9 mouse cellular contexts compared by ENCODE assay signal in genomic region chr9:65238191-65238760, GRCm38 (mm10). TPM values are rescaled to one million over a fixed set of nuclear protein-coding genes. Genes with fewer than 3 reads are reported as not detected.
DNase-seq lines count a peak whose midpoint lies in the region; ATAC-seq lines count a peak whose summit lies in the region.
"Had no signal": no experiment of that assay in that cellular context is flagged by ENCODE, and none has a peak within 500 bp of the region (broad histone marks: within the 10 kb centered on the region; RNA-seq: fewer than 3 reads in every experiment).

No protein-coding gene starts in this region.

- peaks cover 20% of the 10 kb centered on the region for H3K4me1 ChIP-seq in kidney, embryonic 15.5 days
- H3K4me1 ChIP-seq in kidney, embryonic 14.5 days (ENCODE audit: control insufficient read depth, insufficient read depth, low read length): peaks cover 5% of the 10 kb centered on the region
- peaks cover 17% of the 10 kb centered on the region for H3K4me1 ChIP-seq in intestine, embryonic 16.5 days (ENCODE audit: control insufficient read depth, insufficient read depth, low read length)
- H3K4me1 ChIP-seq in limb, embryonic 12.5 days (replicated peaks): peaks cover 12% of the 10 kb centered on the region
- peaks cover 31% of the 10 kb centered on the region for H3K4me1 ChIP-seq in neural tube, embryonic 13.5 days (replicated peaks)

- no peak for ATAC-seq in kidney, embryonic 15.5 days (replicated peaks; ENCODE audit: low FRiP score)
- ATAC-seq in kidney, embryonic 14.5 days (ENCODE audit: low FRiP score, low TSS enrichment): no peak
- ATAC-seq in intestine, embryonic 16.5 days: no peak
- ATAC-seq in limb, embryonic 12.5 days (ENCODE audit: insufficient number of reproducible peaks, insufficient read depth, low FRiP score, low TSS enrichment, low read depth): no peak
- ATAC-seq in neural tube, embryonic 13.5 days (ENCODE audit: low read depth): no peak

- H3K4me3 ChIP-seq in kidney, embryonic 15.5 days (replicated peaks): no peak overlapping the region
- H3K4me3 ChIP-seq in kidney, embryonic 14.5 days (ENCODE audit: low read length): no peak overlapping the region
- no peak overlapping the region for H3K4me3 ChIP-seq in intestine, embryonic 16.5 days (ENCODE audit: low read length)
- no peak overlapping the region for H3K4me3 ChIP-seq in limb, embryonic 12.5 days (replicated peaks)
- H3K4me3 ChIP-seq in neural tube, embryonic 13.5 days: no peak overlapping the region

- H3K36me3 ChIP-seq in kidney, embryonic 15.5 days: peaks cover 11% of the 10 kb centered on the region
- H3K36me3 ChIP-seq in kidney, embryonic 14.5 days (ENCODE audit: control insufficient read depth, insufficient read depth, low read length): no peaks in the 10 kb centered on the region
- H3K36me3 ChIP-seq in intestine, embryonic 16.5 days (ENCODE audit: control insufficient read depth, insufficient read depth, low read length): no peaks in the 10 kb centered on the region; the same call in none of the 2 replicates
- 0 out of 2 replicates have a peak, but pooled peaks cover 8% of the 10 kb centered on the region for H3K36me3 ChIP-seq in limb, embryonic 12.5 days
- H3K36me3 ChIP-seq in neural tube, embryonic 13.5 days: 0 out of 2 replicates have a peak, but pooled peaks cover 9% of the 10 kb centered on the region

- H3K27me3 ChIP-seq in kidney, embryonic 15.5 days: no peaks in the 10 kb centered on the region
- H3K27me3 ChIP-seq in kidney, embryonic 14.5 days (ENCODE audit: control insufficient read depth, insufficient read depth, low read length): no peaks in the 10 kb centered on the region
- no peaks in the 10 kb centered on the region; the same call in 1 of the 2 replicates for H3K27me3 ChIP-seq in intestine, embryonic 16.5 days (replicated peaks; ENCODE audit: control insufficient read depth, insufficient read depth, low read length)
- no peaks in the 10 kb centered on the region; the same call in 1 of the 2 replicates for H3K27me3 ChIP-seq in limb, embryonic 12.5 days
- no peaks in the 10 kb centered on the region for H3K27me3 ChIP-seq in neural tube, embryonic 13.5 days

- intact Hi-C loops in left cerebral cortex, postnatal 36 days (cut with DNase I): no loop called here

- H3K27ac ChIP-seq in kidney, embryonic 15.5 days: peak overlapping the region; percentile 69
- H3K27ac ChIP-seq in kidney, embryonic 14.5 days (ENCODE audit: low read depth, low read length): no peak overlapping the region; the same call in 1 of the 2 replicates
- H3K27ac ChIP-seq in intestine, embryonic 16.5 days (ENCODE audit: low read length): peak overlapping the region; percentile 76
- peak overlapping the region; percentile 53; the same call in 1 of the 2 replicates for H3K27ac ChIP-seq in limb, embryonic 12.5 days
- peak overlapping the region; percentile 64 for H3K27ac ChIP-seq in neural tube, embryonic 13.5 days (replicated peaks)
- H3K27ac ChIP-seq: liver, embryonic 14.5 days had no signal

- 36% methylated on average over 13 of the region's 13 CpGs for WGBS in kidney, embryonic 15.5 days
- 35% methylated on average over 13 of the region's 13 CpGs for WGBS in kidney, embryonic 14.5 days
- WGBS in intestine, embryonic 16.5 days: 31% methylated on average over 13 of the region's 13 CpGs
- 29% methylated on average over 13 of the region's 13 CpGs for whole genome bisulfite sequencing in limb, embryonic 12.5 days
- WGBS in neural tube, embryonic 13.5 days: 25% methylated on average over 13 of the region's 13 CpGs

- no peaks in the 10 kb centered on the region for H3K9me3 ChIP-seq in kidney, embryonic 15.5 days (replicated peaks)
- no peaks in the 10 kb centered on the region for H3K9me3 ChIP-seq in kidney, embryonic 14.5 days (ENCODE audit: control insufficient read depth, low read length)
- H3K9me3 ChIP-seq in intestine, embryonic 16.5 days (ENCODE audit: control insufficient read depth, low read length): no peaks in the 10 kb centered on the region
- no peaks in the 10 kb centered on the region for H3K9me3 ChIP-seq in limb, embryonic 12.5 days
- no peaks in the 10 kb centered on the region for H3K9me3 ChIP-seq in neural tube, embryonic 13.5 days

- DNase-seq in layer of hippocampus, postnatal 36 days: no peak
- DNase-seq in left cerebral cortex, postnatal 36 days (ENCODE audit: low spot score in 2 of 2): no peak
- DNase-seq: retina, postnatal 1 day had no signal

- no peak overlapping the region for H3K9ac ChIP-seq in kidney, embryonic 15.5 days
- no peak overlapping the region for H3K9ac ChIP-seq in kidney, embryonic 14.5 days (ENCODE audit: low read depth, low read length)
- H3K9ac ChIP-seq in intestine, embryonic 16.5 days (ENCODE audit: low read depth, low read length): no peak overlapping the region
- no peak overlapping the region for H3K9ac ChIP-seq in limb, embryonic 12.5 days (replicated peaks)
- H3K9ac ChIP-seq in neural tube, embryonic 13.5 days: no peak overlapping the region
- H3K9ac ChIP-seq: liver, embryonic 14.5 days had no signal

- 0 out of 2 replicates have a peak overlapping the region, but pooled peaks have one; percentile 4 for H3K4me2 ChIP-seq in kidney, embryonic 15.5 days
- H3K4me2 ChIP-seq in kidney, embryonic 14.5 days (replicated peaks; ENCODE audit: low read depth, low read length): no peak overlapping the region
- H3K4me2 ChIP-seq in intestine, embryonic 16.5 days (ENCODE audit: low read depth, low read length): no peak overlapping the region
- H3K4me2 ChIP-seq in limb, embryonic 12.5 days: no peak overlapping the region
- no peak overlapping the region for H3K4me2 ChIP-seq in neural tube, embryonic 13.5 days

RNA-seq across cellular contexts. Expression of gene Cilp, which starts 26.7 kb away (rescaled TPM):
- 0.66 and 1.1 TPM in 2 replicates for polyA plus RNA-seq in kidney, embryonic 15.5 days (2015; fragmentation: Nextera tagmentation; extraction: Ambion mirVana)
- polyA plus RNA-seq in kidney, embryonic 14.5 days (2014; fragmentation: Nextera tagmentation; extraction: Ambion mirVana): 0.40 and 0.64 TPM in 2 replicates
- polyA plus RNA-seq in intestine, embryonic 16.5 days (2015; fragmentation: Nextera tagmentation; extraction: Ambion mirVana): 1.7 and 2.0 TPM in 2 replicates
- polyA plus RNA-seq in limb, embryonic 12.5 days (2016; fragmentation: Nextera tagmentation; extraction: Ambion mirVana): 0.54 and 0.63 TPM in 2 replicates
- 0.36 and 0.53 TPM in 2 replicates for polyA plus RNA-seq in neural tube, embryonic 13.5 days (2015; fragmentation: Nextera tagmentation; extraction: Ambion mirVana)
- not detected for total RNA-seq in layer of hippocampus, postnatal 36 days (2021)
- total RNA-seq in left cerebral cortex, postnatal 36 days (2021): not detected

RNA-seq across cellular contexts. Expression of gene Parp16, which starts 43.1 kb away (rescaled TPM):
- polyA plus RNA-seq in kidney, embryonic 15.5 days (2015; fragmentation: Nextera tagmentation; extraction: Ambion mirVana): 7.9 and 8.1 TPM in 2 replicates
- polyA plus RNA-seq in kidney, embryonic 14.5 days (2014; fragmentation: Nextera tagmentation; extraction: Ambion mirVana): 4.7 and 7.9 TPM in 2 replicates
- 10.8 and 11.0 TPM in 2 replicates for polyA plus RNA-seq in intestine, embryonic 16.5 days (2015; fragmentation: Nextera tagmentation; extraction: Ambion mirVana)
- 8.2 and 8.7 TPM in 2 replicates for polyA plus RNA-seq in limb, embryonic 12.5 days (2016; fragmentation: Nextera tagmentation; extraction: Ambion mirVana)
- 5.4 and 6.8 TPM in 2 replicates for polyA plus RNA-seq in neural tube, embryonic 13.5 days (2015; fragmentation: Nextera tagmentation; extraction: Ambion mirVana)
- total RNA-seq in layer of hippocampus, postnatal 36 days (2021): 1 to 10 TPM; 4.6 to 4.9 TPM
- total RNA-seq in left cerebral cortex, postnatal 36 days (2021): 1 to 10 TPM; 2.5 to 4.2 TPM

RNA-seq across cellular contexts. Expression of gene Clpx, which starts 55.8 kb away (rescaled TPM):
- polyA plus RNA-seq in kidney, embryonic 15.5 days (2015; fragmentation: Nextera tagmentation; extraction: Ambion mirVana): 50.6 and 53.5 TPM in 2 replicates
- polyA plus RNA-seq in kidney, embryonic 14.5 days (2014; fragmentation: Nextera tagmentation; extraction: Ambion mirVana): 38.9 and 51.1 TPM in 2 replicates
- 46.6 and 49.7 TPM in 2 replicates for polyA plus RNA-seq in intestine, embryonic 16.5 days (2015; fragmentation: Nextera tagmentation; extraction: Ambion mirVana)
- 60.0 and 60.8 TPM in 2 replicates for polyA plus RNA-seq in limb, embryonic 12.5 days (2016; fragmentation: Nextera tagmentation; extraction: Ambion mirVana)
- 42.9 and 43.6 TPM in 2 replicates for polyA plus RNA-seq in neural tube, embryonic 13.5 days (2015; fragmentation: Nextera tagmentation; extraction: Ambion mirVana)
- total RNA-seq in layer of hippocampus, postnatal 36 days (2021): 10 to 100 TPM; 31.8 to 32.2 TPM
- total RNA-seq in left cerebral cortex, postnatal 36 days (2021): 10 to 100 TPM; 27.0 to 33.2 TPM
